Mouse (Mus musculus) embryonic stem cell, embryonic (primary cell): ENCODE data around the gene Cbl.

Source experiments
- CTCF ChIA-PET, 4 experiments: fragments of 300-600 bp in 2 of 4; fragments of 350-600 bp in 2 of 4; sonication (Branson Sonifier 250); formaldehyde crosslinking; loops; one replicate each; lab custom pipeline; 2022; ENCODE audit warnings: inconsistent platforms in 2 of 4; lab: Charles Lee
- POLR2A ChIA-PET, 4 experiments: fragments of 300-600 bp in 2 of 4; fragments of 350-600 bp in 2 of 4; sonication (Branson Sonifier 250); formaldehyde crosslinking; loops; one replicate each; lab custom pipeline; 2022; ENCODE audit warnings: antibody characterized with exemption in 4 of 4, inconsistent platforms in 1 of 4; lab: Charles Lee

Cbl gene

DNA sequence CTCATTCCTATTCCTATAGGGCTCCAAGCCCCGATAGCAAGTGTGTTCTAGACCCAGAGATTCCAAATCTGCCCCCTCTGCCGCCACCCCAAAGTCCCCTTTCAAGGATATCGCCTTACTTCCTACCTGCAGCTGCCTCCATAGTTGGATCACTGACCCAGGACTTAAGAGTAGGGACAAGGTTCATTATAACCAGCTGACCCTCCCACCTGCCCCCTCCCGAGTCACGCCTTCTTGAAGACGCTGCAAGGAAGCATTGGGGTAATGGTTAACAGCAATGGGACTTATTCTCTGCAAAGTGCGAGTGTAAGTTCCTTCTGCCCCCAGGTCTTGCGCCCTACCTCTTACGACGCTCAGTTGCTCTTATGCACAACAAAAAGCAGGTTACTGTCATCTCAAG lies 17.5 kb upstream of the Cbl start, which contains the start of gene Pdzd3:
Gene Pdzd3 (minus strand): TSS at position 158 of the 400 bp plus-strand sequence.
- POLR2A ChIA-PET: interaction anchor here in 2 of 4 experiments (0.7 to 2.7 kb wide), 8 partner anchors 16 to 97 kb away, joined by 3 to 10 read pairs (median 4); partner anchors contain the start of genes Dpagt1 (in 2 of the 2), Cbl (in 1 of the 2) and H2afx (in 1 of the 2)
- CTCF ChIA-PET: interaction anchor here in 1 of 4 experiments (0.7 to 3.1 kb wide), 3 partner anchors 8 to 404 kb away, joined by 3 to 14 read pairs (median 6); partner anchors contain the start of gene Nlrx1

DNA sequence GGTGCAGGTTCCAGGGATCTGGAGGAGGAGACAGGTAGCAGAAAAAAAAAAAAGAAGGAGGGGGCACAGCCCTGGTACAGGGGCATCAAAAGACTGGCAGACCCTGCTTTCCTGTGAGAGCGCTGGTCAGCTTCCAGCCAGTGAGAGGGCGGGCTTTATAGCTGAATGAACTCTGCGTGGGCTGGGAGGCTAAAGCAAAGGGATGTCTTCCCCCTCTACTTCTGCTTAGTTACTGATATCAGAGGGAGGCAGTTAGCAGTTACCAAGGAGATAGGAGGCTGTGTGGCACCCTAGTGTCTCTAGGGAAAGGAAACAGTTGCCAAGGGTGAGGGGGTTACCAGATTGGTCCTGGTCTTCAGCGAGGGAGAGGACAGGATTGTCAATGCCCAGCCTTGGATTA lies 16.6 kb upstream of the Cbl start:
- POLR2A ChIA-PET: interaction anchor here in 3 of 4 experiments (0.6 to 2.1 kb wide), 7 partner anchors 12 to 84 kb away, joined by 3 to 22 read pairs (median 4); partner anchors contain the start of genes Cbl (in 1 of the 3), Dpagt1 (in 1 of the 3) and H2afx (in 1 of the 3)

DNA sequence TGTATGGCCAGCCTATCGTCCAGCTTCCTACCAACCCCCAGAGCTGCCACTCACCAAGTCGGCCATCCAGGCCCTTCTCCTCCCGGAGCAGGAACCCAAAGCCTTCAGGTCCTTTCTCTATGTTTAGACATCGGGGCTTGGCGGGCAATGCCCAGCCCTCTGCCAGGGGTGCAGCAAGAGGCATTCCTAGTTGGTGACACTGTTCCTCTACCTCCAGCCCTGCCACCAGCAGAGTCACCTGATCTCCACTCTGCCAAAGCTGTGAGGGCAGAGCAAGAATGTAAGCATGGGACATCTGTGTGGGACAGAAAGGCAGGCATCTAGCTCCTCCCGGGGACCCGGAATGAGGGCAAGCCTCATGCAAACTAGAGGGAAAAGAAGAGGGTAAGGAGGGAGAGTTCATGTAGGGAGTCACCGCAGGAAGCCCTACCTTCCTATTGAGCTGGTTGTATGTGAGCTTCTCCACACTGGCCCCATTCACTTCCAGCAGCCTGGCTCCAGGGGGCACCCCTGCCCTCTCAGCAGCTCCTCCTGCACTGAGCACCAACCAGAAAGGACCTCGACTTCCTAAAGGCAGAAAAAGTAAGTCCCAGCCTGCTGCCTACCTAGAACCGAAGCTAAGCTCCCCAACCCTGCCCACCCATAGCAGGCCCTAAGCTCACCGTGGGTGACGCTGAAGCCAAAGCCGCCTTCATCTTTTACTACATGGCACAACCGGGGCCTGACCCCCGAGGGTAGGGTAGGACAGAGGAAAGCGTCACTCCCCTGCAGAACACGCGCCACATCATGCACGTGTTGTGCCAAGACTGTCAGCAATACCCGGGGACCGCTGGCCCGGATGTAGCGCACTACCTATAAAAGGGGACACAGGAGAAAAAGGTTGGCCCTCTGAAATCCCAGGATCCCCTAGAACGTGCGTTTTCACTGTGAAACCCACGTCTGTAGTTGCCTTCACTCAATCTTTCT lies 15.6 kb upstream of the Cbl start:
- CTCF ChIA-PET: interaction anchor here (0.6 to 2.8 kb wide), 35 partner anchors 9 to 458 kb away, joined by 3 to 20 read pairs (median 4); partner anchors contain the start of genes Cbl (in 3 of the 4), Ccdc153 (in 3 of the 4), C2cd2l (in 2 of the 4) and Nlrx1 (in 2 of the 4)
- POLR2A ChIA-PET: interaction anchor here (0.5 to 2.1 kb wide), 44 partner anchors 8 to 229 kb away, joined by 3 to 22 read pairs (median 4); partner anchors contain the start of genes H2afx (in 3 of the 4), Cbl (in 2 of the 4), Ccdc153 (in 2 of the 4) and Dpagt1 (in 2 of the 4)

More for the DNA sequence above, 16.6 kb upstream of the Cbl start:
- CTCF ChIA-PET: interaction anchor here in 3 of 4 experiments (0.6 to 2.8 kb wide), 6 partner anchors 11 to 202 kb away, joined by 3 to 20 read pairs (median 6); partner anchors contain the start of genes Nlrx1 (in 2 of the 3) and Cbl (in 1 of the 3)

DNA sequence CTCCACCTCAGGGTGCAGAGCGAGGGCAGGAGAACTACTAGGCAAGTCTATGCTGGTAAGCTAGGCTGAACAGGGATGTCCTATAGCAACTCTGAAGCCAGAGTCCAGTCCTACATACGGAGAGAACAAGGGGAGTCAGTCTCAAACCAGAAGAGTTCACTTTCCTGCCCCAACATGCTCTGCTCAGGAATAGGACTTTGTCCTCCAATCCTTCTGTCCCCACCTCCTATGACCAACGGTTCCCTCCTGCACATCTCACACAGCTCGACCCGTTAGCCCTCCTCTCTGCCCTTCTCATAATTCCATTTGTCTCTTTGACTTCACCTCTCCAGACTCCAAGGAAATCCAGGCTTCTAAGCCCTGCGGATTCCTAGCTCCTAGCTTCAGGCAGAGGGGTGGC lies 14.1 kb upstream of the Cbl start:
- POLR2A ChIA-PET: interaction anchor here in 3 of 4 experiments (0.6 to 1.9 kb wide), 13 partner anchors 8 to 171 kb away, joined by 3 to 8 read pairs (median 5); partner anchors contain the start of gene Cbl (in 1 of the 3)
- CTCF ChIA-PET: interaction anchor here in 2 of 4 experiments (0.7 to 2.8 kb wide), 3 partner anchors 8 to 14 kb away, joined by 3 to 19 read pairs (median 7); partner anchors contain the start of gene Cbl (in 1 of the 2)

DNA sequence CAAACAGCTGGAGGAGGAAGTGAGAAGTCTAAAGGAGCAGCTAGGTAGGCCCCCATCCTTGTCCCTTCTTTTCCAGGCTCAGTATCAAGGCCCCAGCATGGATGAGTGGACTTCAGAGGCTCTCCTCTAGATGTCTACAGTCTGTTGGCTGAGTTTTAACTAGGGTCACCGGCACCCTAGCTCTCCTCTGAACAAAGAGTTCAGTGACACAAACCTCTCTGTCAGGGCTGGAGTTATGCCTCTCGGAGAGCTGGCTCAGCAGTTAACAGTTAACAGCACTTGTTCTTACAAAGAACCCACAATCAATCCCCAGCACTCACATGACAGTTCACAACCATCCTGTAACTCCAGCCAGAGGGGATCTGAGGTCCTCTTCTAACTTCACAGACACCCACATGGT lies 9.8 kb upstream of the Cbl start:
- POLR2A ChIA-PET: interaction anchor here in 2 of 4 experiments (1.8 to 3.7 kb wide), 2 partner anchors 9 kb away, joined by 8 to 16 read pairs; partner anchors contain the start of gene Cbl (in 2 of the 2)
- CTCF ChIA-PET: interaction anchor here in 2 of 4 experiments (1.0 to 1.6 kb wide), 2 partner anchors 9 to 134 kb away, joined by 3 to 6 read pairs; no protein-coding TSS in a partner anchor

DNA sequence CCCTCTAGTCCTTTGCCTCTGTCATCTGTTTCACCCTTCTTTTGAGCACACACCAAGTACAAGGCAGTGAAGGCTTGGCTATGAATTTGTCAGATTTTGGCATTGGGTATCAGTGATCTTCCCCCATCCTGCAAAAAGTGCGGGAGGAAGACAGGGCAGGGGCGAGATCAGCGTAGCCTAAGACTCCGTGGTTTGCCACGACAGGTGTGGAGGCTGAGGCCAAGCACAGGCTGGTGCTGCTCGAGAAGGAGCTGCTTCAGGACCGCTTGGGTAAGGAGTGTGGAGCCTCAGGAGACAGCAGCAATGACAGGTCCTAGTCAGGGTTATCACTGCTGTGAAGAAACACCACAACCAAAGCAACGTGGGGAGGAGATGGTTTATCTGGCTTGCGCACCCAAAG lies 7.6 kb upstream of the Cbl start:
- CTCF ChIA-PET: interaction anchor here in 2 of 4 experiments (0.5 to 1.1 kb wide), 3 partner anchors 26 to 60 kb away, joined by 3 to 4 read pairs (median 3); no protein-coding TSS in a partner anchor
- POLR2A ChIA-PET: interaction anchor here in 3 of 4 experiments (0.6 to 1.4 kb wide), 4 partner anchors 24 to 97 kb away, joined by 3 to 5 read pairs (median 4); partner anchors contain the start of gene H2afx (in 1 of the 3)

DNA sequence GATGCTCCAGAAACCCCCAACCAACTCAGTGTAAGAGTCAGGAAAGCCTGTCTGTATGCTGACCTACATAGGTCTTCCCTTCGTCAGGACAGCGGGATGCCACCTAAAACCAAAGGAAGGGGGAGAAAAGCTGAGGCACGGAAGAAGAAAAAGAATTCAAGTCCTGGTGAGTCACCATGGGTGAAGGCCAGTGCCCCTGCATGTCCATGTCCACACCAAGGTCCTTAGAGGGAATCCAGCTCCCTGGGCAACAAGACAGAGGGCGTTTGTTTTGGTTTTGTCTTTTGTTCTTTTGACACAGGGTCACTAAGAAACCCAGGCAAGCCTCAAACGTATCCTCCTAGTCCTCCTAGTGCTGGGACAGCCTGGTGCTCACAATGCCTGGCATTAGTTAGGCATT lies 7.1 kb upstream of the Cbl start:
- CTCF ChIA-PET: interaction anchor here (0.5 to 2.4 kb wide), 16 partner anchors 8 to 493 kb away, joined by 3 to 10 read pairs (median 4); partner anchors contain the start of genes Abcg4 (in 1 of the 4), Dpagt1 (in 1 of the 4) and Nlrx1 (in 1 of the 4)
- POLR2A ChIA-PET: interaction anchor here in 3 of 4 experiments (0.6 to 1.6 kb wide), 11 partner anchors 8 to 121 kb away, joined by 3 to 6 read pairs (median 4); partner anchors contain the start of genes H2afx (in 3 of the 3) and Vps11 (in 1 of the 3)

DNA sequence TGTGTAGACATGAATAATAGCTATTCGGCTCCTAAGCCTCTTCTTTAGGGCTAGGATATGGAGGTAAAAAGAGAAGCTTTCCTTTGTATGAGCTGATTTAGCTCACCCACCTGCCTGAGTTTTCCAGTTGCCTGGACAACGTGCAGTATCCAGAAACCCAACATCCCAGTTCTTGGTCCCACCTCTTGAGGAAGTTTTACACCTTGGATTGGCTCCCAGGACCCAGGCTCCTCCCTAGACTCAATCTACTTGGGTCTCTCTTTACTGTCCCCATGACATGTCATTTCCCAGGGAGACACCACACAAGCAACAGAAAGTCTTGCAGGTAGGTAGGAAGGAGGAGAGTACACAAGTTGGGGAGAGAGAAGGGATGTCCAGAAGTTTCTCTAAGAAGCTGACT lies 6.5 kb upstream of the Cbl start, which contains the start of gene Ccdc153:
Gene Ccdc153 (plus strand): TSS at position 278 of the 400 bp plus-strand sequence.
- ChIA-PET CTCF (interaction anchor here (0.5 to 2.4 kb wide), 23 partner anchors 9 to 494 kb away, joined by 3 to 10 read pairs (median 4); partner anchors contain the start of genes Abcg4 (in 1 of the 4), C2cd2l (in 1 of the 4), Dpagt1 (in 1 of the 4) and Foxr1 (in 1 of the 4)), POLR2A (interaction anchor here in 3 of 4 experiments (0.6 to 1.6 kb wide), 11 partner anchors 9 to 121 kb away, joined by 3 to 6 read pairs (median 3); partner anchors contain the start of genes H2afx (in 3 of the 3), C2cd2l (in 1 of the 3) and Vps11 (in 1 of the 3))

DNA sequence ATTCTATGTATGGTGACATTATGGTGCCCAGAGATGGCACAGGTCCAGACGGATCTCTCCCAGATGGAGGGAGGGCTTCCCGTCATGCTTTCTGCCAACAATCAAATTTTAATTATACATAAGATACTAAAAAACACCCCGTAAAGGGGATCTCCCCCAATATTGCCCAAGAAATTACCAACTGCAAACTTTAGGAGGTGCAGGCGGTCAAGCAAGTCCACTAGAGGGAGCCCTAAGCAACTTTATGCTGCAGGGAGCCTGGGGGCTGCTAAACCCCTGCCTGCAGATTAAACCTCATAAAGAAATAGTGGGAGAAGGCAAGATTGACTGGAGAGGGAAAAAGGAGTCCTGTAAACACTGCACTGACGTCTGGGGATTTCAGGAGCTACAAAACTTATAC lies 5.6 kb upstream of the Cbl start:
- POLR2A ChIA-PET: interaction anchor here in 3 of 4 experiments (0.6 to 1.6 kb wide), 6 partner anchors 10 to 95 kb away, joined by 3 to 6 read pairs (median 4); partner anchors contain the start of genes H2afx (in 2 of the 3) and C2cd2l (in 1 of the 3)
- CTCF ChIA-PET: interaction anchor here (0.5 to 2.4 kb wide), 28 partner anchors 8 to 465 kb away, joined by 3 to 10 read pairs (median 4); partner anchors contain the start of genes Abcg4 (in 1 of the 4), C2cd2l (in 1 of the 4), Nlrx1 (in 1 of the 4) and Vps11 (in 1 of the 4)

DNA sequence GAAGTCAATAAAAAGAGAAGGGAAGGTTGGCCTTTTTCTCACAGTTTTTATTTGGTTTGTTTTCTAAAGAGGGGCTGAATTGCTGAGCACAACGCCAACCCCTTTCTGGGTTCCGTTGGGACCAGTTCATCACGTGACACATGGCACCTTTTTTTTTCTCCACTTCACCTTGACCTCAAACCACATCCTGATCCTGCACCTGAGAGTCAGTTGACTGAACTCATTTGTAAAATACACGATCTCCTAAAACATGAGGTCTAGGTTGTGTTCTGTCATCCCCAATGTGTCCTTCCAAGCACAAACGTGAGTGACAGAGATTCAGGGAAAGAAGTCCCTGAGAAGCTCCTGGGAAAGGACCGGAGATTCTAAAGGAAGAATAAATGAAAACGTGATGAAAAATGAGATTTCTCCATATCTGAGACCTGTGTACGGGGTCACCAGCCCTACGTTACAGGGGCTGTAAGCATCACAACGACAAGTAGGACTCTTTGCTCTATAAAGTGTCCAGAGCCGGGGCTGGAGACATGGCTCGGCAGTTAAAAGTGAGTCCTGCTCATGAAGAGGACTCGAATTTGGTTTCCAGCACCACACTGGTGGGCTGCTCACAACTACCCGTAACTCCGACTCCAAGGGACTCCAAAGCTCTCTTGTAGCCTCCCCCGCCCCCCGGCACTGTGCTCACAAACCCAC lies 4.8 kb upstream of the Cbl start:
- CTCF ChIA-PET: interaction anchor here in 3 of 4 experiments (0.5 to 2.4 kb wide), 5 partner anchors 11 to 402 kb away, joined by 3 to 9 read pairs (median 3); partner anchors contain the start of gene C2cd2l (in 1 of the 3)
- POLR2A ChIA-PET: interaction anchor here in 2 of 4 experiments (1.0 to 6.1 kb wide), 5 partner anchors 10 to 97 kb away, joined by 3 to 67 read pairs (median 5); partner anchors contain the start of gene H2afx (in 2 of the 2)

DNA sequence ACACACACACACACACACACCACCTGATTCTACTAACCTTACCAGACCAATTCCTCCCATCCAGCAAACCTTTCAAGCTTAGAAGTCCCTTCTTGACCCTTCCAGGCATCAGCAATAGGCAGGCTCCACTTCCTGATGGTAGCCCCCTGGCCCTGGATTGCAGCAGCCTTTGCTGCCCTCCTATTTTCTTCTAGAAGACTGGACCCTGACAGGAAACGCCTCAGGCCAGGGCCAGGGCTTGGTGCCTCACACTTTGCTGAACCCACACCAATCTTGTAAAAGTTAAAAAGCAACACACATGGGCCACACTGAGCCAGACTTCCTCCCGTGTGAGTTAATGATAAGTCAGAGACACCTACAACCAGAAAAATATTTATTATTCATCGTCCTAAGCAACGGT lies 3.3 kb upstream of the Cbl start:
- POLR2A ChIA-PET: interaction anchor here in 3 of 4 experiments (0.6 to 6.1 kb wide), 9 partner anchors 12 to 143 kb away, joined by 3 to 67 read pairs (median 4); partner anchors contain the start of genes H2afx (in 3 of the 3), Hmbs (in 1 of the 3) and Vps11 (in 1 of the 3)

DNA sequence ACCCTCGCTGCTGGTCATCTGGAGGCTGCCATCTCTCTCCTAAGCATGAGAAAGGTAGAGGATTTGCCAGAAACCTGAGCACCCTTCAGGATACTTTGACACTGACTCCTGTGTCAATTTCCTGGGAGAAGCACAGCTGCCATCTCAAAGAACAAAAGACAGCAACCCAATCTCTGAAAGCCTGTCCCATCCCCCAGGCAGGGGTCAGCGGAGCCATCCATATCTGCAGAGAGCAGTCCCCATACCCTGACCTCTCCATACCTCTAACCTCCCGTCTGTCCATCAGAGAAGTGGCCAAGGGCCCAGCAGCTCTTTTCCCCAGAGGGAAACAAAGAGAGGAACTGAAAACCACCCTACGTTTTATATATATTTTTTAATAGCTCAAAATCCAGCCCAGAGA lies 2.8 kb upstream of the Cbl start:
- ChIA-PET POLR2A (interaction anchor here in 3 of 4 experiments (0.7 to 6.1 kb wide), 6 partner anchors 39 to 124 kb away, joined by 3 to 67 read pairs (median 4); partner anchors contain the start of genes H2afx (in 3 of the 3), Hmbs (in 1 of the 3) and Vps11 (in 1 of the 3)), CTCF (interaction anchor here (0.6 to 1.0 kb wide), 5 partner anchors 8 to 108 kb away, joined by 3 to 5 read pairs (median 3); no protein-coding TSS in a partner anchor)

More for the DNA sequence above, 3.3 kb upstream of the Cbl start:
- CTCF ChIA-PET: interaction anchor here (0.6 to 1.2 kb wide), 6 partner anchors 9 to 125 kb away, joined by 3 to 4 read pairs (median 3); partner anchors contain the start of gene Vps11 (in 1 of the 4)

DNA sequence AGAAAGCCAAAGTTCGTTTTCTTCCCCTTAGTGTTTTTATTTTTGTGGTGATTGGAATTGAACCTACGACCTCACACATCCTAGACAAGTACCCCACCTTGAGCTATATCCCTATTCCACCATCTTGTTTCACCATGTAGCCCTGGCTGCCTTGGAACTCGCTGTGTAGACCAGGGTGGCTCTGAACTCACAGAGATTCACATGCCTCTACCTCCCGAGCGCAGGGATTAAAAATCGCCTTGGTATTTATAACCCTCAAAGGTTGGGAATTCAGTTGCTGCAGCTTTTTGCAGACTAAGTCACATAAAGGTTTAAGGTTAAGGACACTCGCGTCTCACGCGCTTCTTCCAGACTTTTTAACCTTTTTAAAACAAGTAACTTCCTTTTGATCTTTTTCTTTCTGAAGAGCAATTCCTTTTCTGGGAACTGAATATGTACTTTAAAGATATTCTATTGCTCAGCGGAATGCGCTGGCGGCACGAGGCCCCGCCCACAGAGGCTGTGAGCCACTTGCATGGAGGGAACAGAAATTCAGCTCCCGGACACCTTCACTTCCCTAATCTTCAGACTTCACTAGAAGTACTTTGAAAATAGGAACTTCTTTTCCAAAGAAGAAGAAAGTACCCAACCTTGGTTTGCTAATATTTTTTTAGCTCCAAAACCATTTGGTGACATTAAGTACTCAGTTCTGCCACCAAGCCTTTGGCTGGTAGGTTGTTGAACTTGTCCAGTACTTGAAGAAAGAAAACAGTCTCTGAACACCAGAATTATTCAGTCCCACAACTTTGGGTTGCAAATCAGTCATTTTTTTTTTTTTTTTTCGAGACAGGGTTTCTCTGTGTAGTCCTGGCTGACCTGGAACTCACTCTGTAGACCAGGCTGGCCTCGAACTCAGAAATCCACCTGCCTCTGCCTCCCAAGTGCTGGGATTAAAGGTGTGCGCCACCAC lies 904 bp upstream of the Cbl start:
- CTCF ChIA-PET: interaction anchor here (0.5 to 2.4 kb wide), 41 partner anchors 10 to 421 kb away, joined by 3 to 19 read pairs (median 4); partner anchors contain the start of genes Nlrx1 (in 2 of the 4), Vps11 (in 2 of the 4), C2cd2l (in 1 of the 4) and Ccdc84 (in 1 of the 4)

More for the DNA sequence above, 904 bp upstream of the Cbl start:
- POLR2A ChIA-PET: interaction anchor here (0.5 to 6.1 kb wide), 109 partner anchors 8 to 1178 kb away, joined by 3 to 67 read pairs (median 5); partner anchors contain the start of genes C2cd2l (in 3 of the 4), Dpagt1 (in 3 of the 4), H2afx (in 3 of the 4) and Hyou1 (in 3 of the 4)
